Mouse (Mus musculus) small intestine, adult 2 months (tissue): ENCODE measurements around the gene Ltbp4.
A peak's percentile ranks its signal among the peaks of the same experiment; 100 is the strongest.

Experiments used
- CTCF ChIP-seq: fragments of 200-500 bp; IDR thresholded peaks from 2 replicates; pipeline ENCODE4 v1.5.1; 2012; ENCODE audit warnings: low read depth, mild to moderate bottlenecking, control low read depth, inconsistent platforms, low read length, moderate library complexity, mixed read lengths; ENCODE audit not compliant: insufficient replicate concordance, insufficient read length; ENCODE audit errors: extremely low read depth
- POLR2A ChIP-seq: fragments of 200-500 bp; IDR thresholded peaks from 2 replicates; pipeline ENCODE4 v1.6.1; 2012; ENCODE audit warnings: low read depth, mild to moderate bottlenecking, control low read depth, inconsistent platforms, low read length, moderate library complexity

GRCm38 (mm10) chr7:27285698-27286066, 51.8 kb downstream of the Ltbp4 start:
- TF ChIP-seq CTCF (peak; percentile 52; the same call in 1 of the 2 replicates), POLR2A (no peak)
